Mouse (Mus musculus): Measurements from ENCODE around the gene Yap1. TPM values are rescaled to one million over a fixed set of nuclear protein-coding genes. Genes with fewer than 3 reads are reported as not detected.
A peak's percentile ranks its signal among the peaks of the same experiment; 100 is the strongest.

Gene Yap1
- total and polyA plus RNA-seq, 2 experiments, result 21.6 to 27.9 TPM

DNA sequence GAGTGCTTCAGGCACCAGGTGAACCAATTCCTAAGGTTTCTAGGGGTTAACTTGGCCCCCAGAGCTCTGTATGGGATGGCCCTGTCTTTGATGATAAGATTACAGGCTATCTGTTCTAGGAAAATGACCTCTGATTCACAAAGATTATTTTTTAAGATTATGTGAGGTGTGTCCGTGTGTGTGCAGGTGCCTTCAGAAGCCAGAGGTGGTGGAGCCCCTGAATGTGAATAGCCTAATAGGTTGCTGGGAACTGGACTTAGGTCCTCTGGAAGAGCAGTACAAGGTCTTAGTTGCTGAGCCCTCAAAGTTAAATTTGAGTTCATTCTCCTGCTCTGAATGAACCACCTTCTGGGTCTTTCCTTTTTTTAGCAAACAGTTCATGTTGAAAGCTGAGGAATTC is 29.7 kb upstream of the Yap1 start:
- no peaks in the 10 kb centered on the region for H3K36me3 ChIP-seq (ENCODE audit: control insufficient read depth, insufficient read depth, low read length)
- H3K27ac ChIP-seq (replicated peaks; ENCODE audit: insufficient read depth, low read depth, low read length), result no peak overlapping the region
- H3K27me3 ChIP-seq (ENCODE audit: control insufficient read depth, insufficient read depth, low read length), result no peaks in the 10 kb centered on the region
- no peak for DNase-seq (ENCODE audit: extremely low read depth, low read depth, low spot score)
- H3K4me1 ChIP-seq (ENCODE audit: control insufficient read depth, insufficient read depth, low read length), result no peaks in the 10 kb centered on the region
- no peak overlapping the region for H3K9ac ChIP-seq (ENCODE audit: low read depth, low read length)
- WGBS, result 67% methylated on average over 1 of the region's 1 CpGs
- H3K79me2 ChIP-seq (ENCODE audit: control insufficient read depth, insufficient read depth, low read length), result no peaks in the 10 kb centered on the region
- TF ChIP-seq POLR2A (IDR thresholded peaks at IDR 0.05; ENCODE audit: extremely low read depth, insufficient read depth, low read length), result no peak
- H3K4me3 ChIP-seq (ENCODE audit: insufficient read depth, low read depth, low read length), result no peak overlapping the region

DNA sequence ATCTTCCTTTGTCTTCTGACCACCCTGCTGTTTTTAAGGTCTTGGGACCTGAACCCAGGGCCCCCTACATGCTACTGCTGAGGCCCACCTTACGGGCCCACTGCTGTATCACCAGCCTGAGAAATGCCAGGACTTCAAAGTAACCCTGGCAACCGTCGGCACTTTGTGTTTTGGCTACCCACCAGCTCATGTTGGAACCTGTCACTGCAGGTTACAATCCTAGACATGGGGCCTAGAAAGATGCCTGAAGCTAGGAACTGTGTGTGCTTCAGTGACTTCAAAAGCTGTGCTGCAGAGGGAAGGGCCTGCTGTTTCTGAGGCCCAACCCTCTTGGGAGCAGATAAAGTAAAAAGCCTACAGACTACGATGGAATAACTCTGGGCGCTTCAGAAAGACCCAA is 28.5 kb upstream of the Yap1 start:
- Histone ChIP-seq H3K36me3 (ENCODE audit: control insufficient read depth, insufficient read depth, low read length) (no peaks in the 10 kb centered on the region), H3K27me3 (ENCODE audit: control insufficient read depth, insufficient read depth, low read length) (no peaks in the 10 kb centered on the region), H3K4me3 (ENCODE audit: insufficient read depth, low read depth, low read length) (no peak overlapping the region), H3K79me2 (ENCODE audit: control insufficient read depth, insufficient read depth, low read length) (no peaks in the 10 kb centered on the region), H3K9ac (ENCODE audit: low read depth, low read length) (no peak overlapping the region), H3K27ac (replicated peaks; ENCODE audit: insufficient read depth, low read depth, low read length) (no peak overlapping the region), H3K4me1 (ENCODE audit: control insufficient read depth, insufficient read depth, low read length) (no peaks in the 10 kb centered on the region)
- WGBS, result 93% methylated on average over 5 of the region's 5 CpGs
- TF ChIP-seq CTCF (IDR thresholded peaks at IDR 0.05; ENCODE audit: low read depth, low read length), result no peak
- TF ChIP-seq POLR2A (IDR thresholded peaks at IDR 0.05; ENCODE audit: extremely low read depth, insufficient read depth, low read length), result no peak
- no peak for DNase-seq (ENCODE audit: extremely low read depth, low read depth, low spot score)

DNA sequence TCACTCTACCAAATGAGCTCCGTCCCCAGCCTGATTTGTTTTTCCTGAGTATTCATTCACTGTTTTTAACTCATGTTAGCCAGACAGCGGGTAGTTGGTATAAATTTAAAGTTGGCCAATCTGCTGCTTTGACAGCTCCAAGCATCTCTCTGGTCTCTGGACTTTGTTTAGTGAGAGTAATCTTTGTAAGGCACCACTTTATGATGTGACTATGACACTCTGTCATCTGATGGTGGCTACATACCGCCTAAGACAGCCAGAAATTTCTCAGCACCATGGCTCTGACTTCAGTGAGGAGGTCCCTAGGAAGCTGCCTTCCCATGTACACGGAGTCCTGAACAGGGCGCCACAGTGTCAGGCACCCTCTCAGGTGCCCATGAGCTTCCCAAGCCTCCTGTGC is 14.2 kb upstream of the Yap1 start:
- no peaks in the 10 kb centered on the region for H3K36me3 ChIP-seq (ENCODE audit: control insufficient read depth, insufficient read depth, low read length)
- no peak overlapping the region for H3K9ac ChIP-seq (ENCODE audit: low read depth, low read length)
- no peak overlapping the region for H3K4me3 ChIP-seq (ENCODE audit: insufficient read depth, low read depth, low read length)
- no peaks in the 10 kb centered on the region for H3K4me1 ChIP-seq (ENCODE audit: control insufficient read depth, insufficient read depth, low read length)
- H3K27me3 ChIP-seq (ENCODE audit: control insufficient read depth, insufficient read depth, low read length), result no peaks in the 10 kb centered on the region
- WGBS, result 90% methylated on average over 5 of the region's 5 CpGs
- H3K79me2 ChIP-seq (ENCODE audit: control insufficient read depth, insufficient read depth, low read length), result no peaks in the 10 kb centered on the region
- no peak for TF ChIP-seq CTCF (IDR thresholded peaks at IDR 0.05; ENCODE audit: low read depth, low read length)
- TF ChIP-seq POLR2A (IDR thresholded peaks at IDR 0.05; ENCODE audit: extremely low read depth, insufficient read depth, low read length), result no peak
- H3K27ac ChIP-seq (replicated peaks; ENCODE audit: insufficient read depth, low read depth, low read length), result no peak overlapping the region
- no peak for DNase-seq (ENCODE audit: extremely low read depth, low read depth, low spot score)

GRCm38 (mm10) chr9:8017253-8017913 is 13.0 kb upstream of the Yap1 start:
- Histone ChIP-seq H3K79me2 (ENCODE audit: control insufficient read depth, insufficient read depth, low read length) (no peaks in the 10 kb centered on the region), H3K4me1 (ENCODE audit: control insufficient read depth, insufficient read depth, low read length) (no peaks in the 10 kb centered on the region), H3K9ac (ENCODE audit: low read depth, low read length) (no peak overlapping the region), H3K27me3 (ENCODE audit: control insufficient read depth, insufficient read depth, low read length) (no peaks in the 10 kb centered on the region), H3K36me3 (ENCODE audit: control insufficient read depth, insufficient read depth, low read length) (no peaks in the 10 kb centered on the region), H3K4me3 (ENCODE audit: insufficient read depth, low read depth, low read length) (no peak overlapping the region), H3K27ac (replicated peaks; ENCODE audit: insufficient read depth, low read depth, low read length) (no peak overlapping the region)
- TF ChIP-seq POLR2A (IDR thresholded peaks at IDR 0.05; ENCODE audit: extremely low read depth, insufficient read depth, low read length), result no peak
- no peak for DNase-seq (ENCODE audit: extremely low read depth, low read depth, low spot score)
- 63% methylated on average over 19 of the region's 20 CpGs for WGBS

- Histone ChIP-seq H3K4me1 (ENCODE audit: control insufficient read depth, insufficient read depth, low read length) (peaks cover 4% of the 10 kb centered on the region; the same call in 1 of the 2 replicates), H3K4me3 (ENCODE audit: insufficient read depth, low read depth, low read length) (peak overlapping the region; percentile 94), H3K27ac (replicated peaks; ENCODE audit: insufficient read depth, low read depth, low read length) (peak overlapping the region; percentile 92), H3K79me2 (ENCODE audit: control insufficient read depth, insufficient read depth, low read length) (peaks cover 20% of the 10 kb centered on the region), H3K36me3 (ENCODE audit: control insufficient read depth, insufficient read depth, low read length) (peaks cover 17% of the 10 kb centered on the region), H3K9ac (ENCODE audit: low read depth, low read length) (peak overlapping the region; percentile 93), H3K27me3 (ENCODE audit: control insufficient read depth, insufficient read depth, low read length) (no peaks in the 10 kb centered on the region)
- under 1% methylated on average over 75 of the region's 82 CpGs for WGBS
- DNase-seq (ENCODE audit: extremely low read depth, low read depth, low spot score), result peak; percentile 89
- TF ChIP-seq CTCF (IDR thresholded peaks at IDR 0.05; ENCODE audit: low read depth, low read length) (no peak), POLR2A (IDR thresholded peaks at IDR 0.05; ENCODE audit: extremely low read depth, insufficient read depth, low read length) (no peak)
Observed at GRCm38 (mm10) chr9:8003301-8004271, 810 bp downstream of the Yap1 start.

All from liver, adult 2 months (tissue).